Mouse (Mus musculus) stomach, embryonic 14.5 days (tissue): ENCODE data around the gene Slc22a18. TPM values are rescaled to one million over a fixed set of nuclear protein-coding genes. Genes with fewer than 3 reads are reported as not detected.

Experiments
- ATAC-seq: fragments of 200-750 bp; cut with Nextera tagmentation; 2 replicates; pipeline ENCODE4 v1.8.0; 2017; ENCODE audit warnings: low read depth, moderate TSS enrichment; ENCODE audit not compliant: insufficient number of reproducible peaks, insufficient read depth, low FRiP score
- H3K27ac ChIP-seq: fragments of 300-500 bp; sonication (generic); 2 replicates; pipeline ENCODE4 v1.5.1; 2014; ENCODE audit warnings: mild to moderate bottlenecking, low read length, moderate library complexity, mixed read lengths
- H3K27me3 ChIP-seq: fragments of 300-500 bp; sonication (generic); 2 replicates; pipeline ENCODE4 v1.6.1; 2014; ENCODE audit warnings: low read length, control low read depth, mixed read lengths; ENCODE audit not compliant: control insufficient read depth, insufficient read depth
- H3K36me3 ChIP-seq: fragments of 300-500 bp; sonication (generic); 2 replicates; pipeline ENCODE4 v1.6.1; 2014; ENCODE audit warnings: mild to moderate bottlenecking, control low read depth, low read length, moderate library complexity, mixed read lengths; ENCODE audit not compliant: control insufficient read depth, insufficient read depth
- H3K4me1 ChIP-seq: fragments of 300-500 bp; sonication (generic); 2 replicates; pipeline ENCODE4 v1.6.1; 2014; ENCODE audit warnings: low read length, control low read depth, mixed read lengths; ENCODE audit not compliant: control insufficient read depth, insufficient read depth
- H3K4me2 ChIP-seq: fragments of 300-500 bp; sonication (generic); replicated peaks from 2 replicates; pipeline ENCODE4 v1.6.1; 2014; ENCODE audit warnings: low read depth, low read length, control low read depth
- H3K4me3 ChIP-seq: fragments of 300-500 bp; sonication (generic); 2 replicates; pipeline ENCODE4 v1.5.1; 2014; ENCODE audit warnings: low read depth, low read length, control low read depth
- H3K9ac ChIP-seq: fragments of 300-500 bp; sonication (generic); replicated peaks from 2 replicates; pipeline ENCODE4 v1.6.1; 2014; ENCODE audit warnings: low read depth, mild to moderate bottlenecking, control low read depth, low read length, moderate library complexity, mixed read lengths
- H3K9me3 ChIP-seq: fragments of 300-500 bp; sonication (generic); 2 replicates; pipeline ENCODE4 v1.6.1; 2016; ENCODE audit warnings: low read depth, low read length, control low read depth; ENCODE audit not compliant: control insufficient read depth
- WGBS: fragments of 180-500 bp; shearing (Covaris S2); extraction: QIAGEN DNeasy Blood & Tissue Kit; methylation state at CpG from one replicate; pipeline ENCODE4 v1.1.7; 2014; 5-methylcytosine and 5-hydroxymethylcytosine counted together
- polyA plus RNA-seq: library from polyadenylated mRNA; unstranded; fragments of >200 nt; fragmentation: Nextera tagmentation; extraction: Ambion mirVana; gene quantifications from 2 replicates; pipeline ENCODE4 v1.2.1, GENCODE M21; 2014

Gene Slc22a18
- polyA plus RNA-seq, 1 experiment from 2014 or later: 9.8 TPM

DNA sequence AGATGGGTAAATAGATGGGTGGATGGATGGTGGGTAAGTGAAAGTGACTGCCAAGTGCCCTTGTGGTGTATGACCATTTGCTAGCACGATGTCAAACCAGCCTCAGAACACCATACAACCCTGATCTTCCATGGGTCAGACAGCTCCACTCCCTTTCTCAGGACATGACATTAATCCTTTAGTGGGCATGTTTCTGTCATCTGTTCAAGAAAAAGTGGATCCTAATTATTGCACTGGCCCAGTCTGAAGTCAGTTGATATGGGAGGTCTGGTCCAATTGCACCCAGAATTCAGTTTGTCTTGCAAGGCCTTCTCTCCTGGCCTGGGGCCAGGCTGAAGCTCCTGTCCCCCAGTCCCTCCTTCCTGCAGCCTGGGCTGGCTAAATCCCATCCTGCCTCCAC, 34.6 kb upstream of the Slc22a18 start:
- Histone ChIP-seq H3K4me1 (peaks cover 8% of the 10 kb centered on the region; the same call in 1 of the 2 replicates), H3K4me3 (no peak overlapping the region), H3K27me3 (peaks cover 3% of the 10 kb centered on the region; the same call in 1 of the 2 replicates), H3K4me2 (no peak overlapping the region), H3K9ac (no peak overlapping the region), H3K9me3 (no peaks in the 10 kb centered on the region), H3K36me3 (no peaks in the 10 kb centered on the region), H3K27ac (no peak overlapping the region)
- ATAC-seq: no peak
- WGBS: 68% methylated on average over 1 of the region's 1 CpGs

- no peak for ATAC-seq
- Histone ChIP-seq H3K27me3 (peaks cover 3% of the 10 kb centered on the region; the same call in 1 of the 2 replicates), H3K27ac (no peak overlapping the region), H3K4me3 (0 out of 2 replicates have a peak overlapping the region, but pooled peaks have one; percentile 33), H3K4me2 (no peak overlapping the region; the same call in 1 of the 2 replicates), H3K36me3 (no peaks in the 10 kb centered on the region), H3K4me1 (peaks cover 15% of the 10 kb centered on the region; the same call in 1 of the 2 replicates), H3K9ac (no peak overlapping the region), H3K9me3 (no peaks in the 10 kb centered on the region)
- 54% methylated on average over 8 of the region's 8 CpGs for WGBS
Observed at GRCm38 (mm10) chr7:143444580-143444954, 29.0 kb upstream of the Slc22a18 start.

DNA sequence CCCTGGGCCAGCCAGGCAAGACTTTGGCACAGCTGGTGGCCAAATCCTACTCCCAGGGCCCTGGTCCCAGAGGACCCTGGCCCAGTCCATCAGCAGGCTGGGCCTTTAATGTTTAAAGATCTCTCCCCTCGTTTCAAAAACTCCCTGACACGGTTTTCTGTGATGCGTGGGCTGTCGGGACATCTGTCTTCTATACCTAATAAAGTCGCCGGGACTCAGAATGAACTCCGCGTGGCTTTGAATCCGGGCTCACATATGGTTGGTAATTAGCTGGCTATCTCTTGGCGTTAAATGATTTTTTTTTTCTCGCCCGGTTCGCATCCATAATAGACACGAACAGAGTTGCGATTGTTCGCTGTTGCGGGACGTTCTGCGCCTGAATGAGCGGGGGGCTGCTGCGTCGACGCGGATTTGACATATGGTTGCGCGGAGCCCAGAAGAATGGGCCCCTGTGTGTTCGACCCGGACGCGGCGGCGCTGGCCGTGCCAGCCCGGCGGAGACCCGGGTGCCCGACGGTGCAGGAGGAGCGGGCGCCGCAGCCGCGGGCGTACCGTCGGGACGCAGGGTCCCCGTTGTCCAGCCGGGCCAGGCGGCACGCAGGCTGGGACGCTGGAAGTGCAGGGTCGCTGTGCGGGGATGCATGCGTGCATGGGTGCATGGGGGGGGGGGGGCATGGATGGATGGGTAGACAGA, 28.4 kb upstream of the Slc22a18 start:
- H3K4me3 ChIP-seq: peak overlapping the region; percentile 33
- H3K27ac ChIP-seq: no peak overlapping the region
- 0 out of 2 replicates have a peak, but pooled peaks have one; percentile 14 for ATAC-seq
- H3K36me3 ChIP-seq: no peaks in the 10 kb centered on the region
- H3K4me1 ChIP-seq: peaks cover 15% of the 10 kb centered on the region; the same call in 1 of the 2 replicates
- H3K9me3 ChIP-seq: no peaks in the 10 kb centered on the region
- H3K9ac ChIP-seq: 0 out of 2 replicates have a peak overlapping the region, but pooled peaks have one; percentile 14
- H3K27me3 ChIP-seq: peaks cover 3% of the 10 kb centered on the region; the same call in 1 of the 2 replicates
- WGBS: 4% methylated on average over 55 of the region's 55 CpGs
- H3K4me2 ChIP-seq: peak overlapping the region; percentile 67

DNA sequence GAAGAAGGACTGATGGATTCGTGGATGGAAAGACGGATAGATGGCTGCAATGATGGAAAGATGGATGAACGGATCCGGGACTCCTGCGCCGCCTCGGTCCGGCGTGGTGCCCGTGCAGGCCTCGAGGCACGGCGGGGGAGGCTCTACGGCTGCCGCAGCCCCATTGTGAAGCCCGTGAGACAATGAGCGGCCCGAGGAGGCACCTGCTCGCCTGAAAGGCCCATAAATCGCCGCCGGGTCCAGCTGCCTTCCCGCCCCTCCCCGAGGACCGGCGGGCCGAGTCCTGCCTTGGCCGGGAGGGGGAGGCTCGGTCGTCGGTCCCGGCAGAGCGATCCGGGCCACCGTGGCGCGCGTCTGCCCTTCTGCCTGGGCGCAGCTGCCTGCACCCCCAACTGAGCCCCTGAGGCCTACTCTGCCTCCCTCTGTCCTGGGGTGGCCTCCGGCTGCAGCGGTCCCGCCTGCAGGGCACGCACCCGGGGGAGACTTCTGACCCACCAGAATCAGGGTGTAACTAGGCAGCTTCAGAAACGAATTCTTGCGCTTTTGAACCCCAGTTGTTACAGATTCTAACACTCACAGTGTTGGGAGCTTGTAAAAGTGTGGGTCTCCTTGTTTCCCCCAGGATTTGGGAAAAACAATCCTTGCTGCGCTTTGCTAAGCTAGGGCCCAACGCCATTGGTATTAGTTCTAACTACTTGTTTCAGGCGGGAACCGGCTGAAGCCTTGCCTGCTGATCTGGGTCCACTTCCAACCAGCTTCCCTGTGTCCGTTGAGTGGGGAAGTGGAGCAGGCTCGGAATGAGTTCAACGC, 27.7 kb upstream of the Slc22a18 start:
- peak overlapping the region; percentile 67 for H3K4me2 ChIP-seq
- 12% methylated on average over 50 of the region's 53 CpGs for WGBS
- H3K27ac ChIP-seq: no peak overlapping the region
- peaks cover 3% of the 10 kb centered on the region; the same call in 1 of the 2 replicates for H3K27me3 ChIP-seq
- H3K4me1 ChIP-seq: peaks cover 15% of the 10 kb centered on the region; the same call in 1 of the 2 replicates
- 0 out of 2 replicates have a peak overlapping the region, but pooled peaks have one; percentile 14 for H3K9ac ChIP-seq
- peak overlapping the region; percentile 33 for H3K4me3 ChIP-seq
- H3K36me3 ChIP-seq: no peaks in the 10 kb centered on the region
- 0 out of 2 replicates have a peak, but pooled peaks have one; percentile 28 for ATAC-seq
- H3K9me3 ChIP-seq: no peaks in the 10 kb centered on the region

DNA sequence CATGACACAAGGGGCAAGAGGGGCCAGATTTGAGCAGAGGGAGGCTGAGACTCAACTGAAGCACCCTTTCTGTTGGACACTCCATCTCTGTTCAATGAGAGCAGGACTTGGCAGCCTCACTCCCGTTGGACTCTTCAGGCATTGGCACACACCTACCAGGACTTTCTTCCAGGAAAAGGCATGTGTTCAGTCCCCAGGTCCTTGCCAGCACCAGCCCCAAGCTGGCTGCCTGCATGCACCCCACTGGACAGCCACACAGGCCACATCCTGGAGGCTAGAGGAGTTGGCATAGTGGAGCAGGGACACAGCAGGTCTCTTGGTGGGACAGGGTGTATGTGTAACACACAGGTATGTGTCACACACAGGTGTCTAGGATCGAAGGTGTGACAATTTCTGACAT, 26.4 kb upstream of the Slc22a18 start:
- peaks cover 3% of the 10 kb centered on the region; the same call in 1 of the 2 replicates for H3K27me3 ChIP-seq
- no peaks in the 10 kb centered on the region for H3K9me3 ChIP-seq
- no peaks in the 10 kb centered on the region for H3K36me3 ChIP-seq
- H3K4me2 ChIP-seq: no peak overlapping the region
- WGBS: 64% methylated on average over 2 of the region's 2 CpGs
- no peak for ATAC-seq
- H3K27ac ChIP-seq: no peak overlapping the region
- H3K4me1 ChIP-seq: peaks cover 15% of the 10 kb centered on the region; the same call in 1 of the 2 replicates
- H3K9ac ChIP-seq: no peak overlapping the region
- H3K4me3 ChIP-seq: no peak overlapping the region

DNA sequence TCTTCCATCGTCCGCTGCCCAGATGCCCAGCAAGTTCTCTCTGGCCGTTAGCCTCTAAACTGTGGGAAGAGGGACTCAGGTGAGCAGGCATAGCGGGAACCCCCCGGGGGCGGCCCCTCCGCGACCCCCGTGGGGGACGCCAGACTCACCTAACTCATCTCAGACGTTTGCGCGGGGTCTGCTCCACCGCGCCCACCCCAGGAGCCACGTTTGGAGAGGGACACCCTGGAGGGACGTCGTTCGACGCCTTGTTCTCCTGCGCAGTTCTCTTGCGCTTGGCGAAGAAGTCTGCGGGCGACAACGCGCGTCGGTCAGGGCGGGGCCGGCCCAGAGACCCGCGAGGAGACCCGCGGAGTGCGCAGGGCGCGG, 14.6 kb upstream of the Slc22a18 start:
- no peak for ATAC-seq
- peaks cover 21% of the 10 kb centered on the region; the same call in 1 of the 2 replicates for H3K9me3 ChIP-seq
- H3K4me2 ChIP-seq: peak overlapping the region; percentile 44
- H3K4me3 ChIP-seq: peak overlapping the region; percentile 59
- H3K27ac ChIP-seq: peak overlapping the region; percentile 87
- H3K4me1 ChIP-seq: peaks cover 5% of the 10 kb centered on the region
- peak overlapping the region; percentile 72 for H3K9ac ChIP-seq
- H3K36me3 ChIP-seq: peaks cover 2% of the 10 kb centered on the region; the same call in 1 of the 2 replicates
- no peaks in the 10 kb centered on the region for H3K27me3 ChIP-seq
- 20% methylated on average over 38 of the region's 38 CpGs for WGBS

DNA sequence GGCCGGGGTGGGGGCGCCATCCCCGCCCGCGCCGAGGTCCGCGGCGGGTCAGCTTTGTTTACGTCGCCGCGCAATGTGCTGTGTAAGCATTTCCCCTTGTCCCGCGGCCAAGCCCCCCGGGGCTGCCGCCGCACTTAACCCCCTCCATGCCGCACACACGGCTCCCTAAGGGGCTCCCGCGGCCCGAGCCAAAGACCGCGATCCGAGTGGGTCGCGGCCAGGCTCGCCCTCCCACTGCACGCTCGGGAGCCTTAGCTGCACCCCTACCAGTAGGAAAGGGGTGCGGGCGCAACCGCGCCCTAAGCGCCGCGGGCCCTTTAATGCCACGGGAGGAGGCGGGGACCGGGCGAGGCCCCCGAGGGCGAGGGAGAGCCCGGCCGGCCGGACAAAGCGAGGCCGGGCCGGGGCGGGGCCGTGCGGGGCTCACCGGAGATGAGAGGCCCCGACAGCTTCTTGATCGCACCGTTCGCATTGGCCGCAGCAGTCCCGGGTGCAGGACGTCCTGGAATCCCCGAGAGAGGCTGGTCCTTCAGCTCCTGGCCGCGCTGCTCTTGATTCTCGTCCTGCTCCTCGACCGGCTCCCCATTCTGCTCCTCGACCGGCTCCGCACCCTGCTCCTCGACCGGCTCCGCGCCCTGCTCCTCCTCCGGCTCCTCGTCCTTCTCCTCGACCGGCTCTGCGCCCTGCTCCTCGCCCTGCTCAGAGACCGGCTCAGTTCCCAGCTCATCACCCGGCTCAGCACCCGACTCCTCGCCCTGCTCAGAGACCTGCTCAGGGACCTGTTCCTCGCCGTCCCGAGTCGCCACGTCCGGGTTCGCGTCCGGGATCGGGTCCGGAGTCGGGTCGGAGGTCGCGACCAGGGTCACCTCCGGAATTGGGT, 14.0 kb upstream of the Slc22a18 start:
- Histone ChIP-seq H3K27ac (peak overlapping the region; percentile 87), H3K4me1 (peaks cover 9% of the 10 kb centered on the region), H3K27me3 (no peaks in the 10 kb centered on the region), H3K9me3 (peaks cover 21% of the 10 kb centered on the region; the same call in 1 of the 2 replicates), H3K36me3 (peaks cover 2% of the 10 kb centered on the region; the same call in 1 of the 2 replicates), H3K9ac (peak overlapping the region; percentile 72), H3K4me2 (peak overlapping the region; percentile 44), H3K4me3 (peak overlapping the region; percentile 59)
- no peak for ATAC-seq
- whole genome bisulfite sequencing: 31% methylated on average over 99 of the region's 100 CpGs
